Mouse (Mus musculus): ENCODE data around the gene Hdac7.

- TF ChIP-seq POLR2A (IDR thresholded peaks at IDR 0.05; ENCODE audit: borderline replicate concordance, control insufficient read depth, low read depth, low read length) (no peak), CTCF (IDR thresholded peaks at IDR 0.05; ENCODE audit: control insufficient read depth, insufficient read depth, low read length) (no peak)
These were observed 20.3 kb downstream of the Hdac7 start for GRCm38 (mm10) chr15:97824042-97824441.
